Mouse (Mus musculus): ENCODE results near the gene Adamts18.

Adamts18 gene

GRCm38 (mm10) chr8:113762101-113762500, 86.4 kb downstream of the Adamts18 start:
- in situ Hi-C loops (cut with MboI, MseI), result no loop called here

DNA sequence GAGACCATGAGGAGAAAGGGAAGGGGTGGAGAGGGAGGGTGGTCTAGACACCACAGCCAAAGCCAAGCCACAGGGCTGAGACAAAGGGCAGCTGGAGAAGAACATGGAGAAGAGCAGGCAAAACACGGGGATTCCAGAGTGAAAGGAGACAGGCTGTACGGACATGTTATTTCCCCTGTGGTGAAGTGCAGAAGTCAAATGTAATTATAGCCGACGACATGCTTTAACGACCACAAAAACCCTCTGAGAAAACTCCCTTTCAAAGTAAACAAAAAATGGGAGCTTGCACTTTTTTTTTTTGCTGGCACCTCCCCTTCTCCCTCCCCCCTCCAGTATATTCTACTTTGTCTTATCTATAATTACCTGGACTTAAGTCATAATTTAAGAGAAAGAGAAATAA, 92.7 kb downstream of the Adamts18 start:
- in situ Hi-C loops (cut with MboI, MseI), result no loop called here

DNA sequence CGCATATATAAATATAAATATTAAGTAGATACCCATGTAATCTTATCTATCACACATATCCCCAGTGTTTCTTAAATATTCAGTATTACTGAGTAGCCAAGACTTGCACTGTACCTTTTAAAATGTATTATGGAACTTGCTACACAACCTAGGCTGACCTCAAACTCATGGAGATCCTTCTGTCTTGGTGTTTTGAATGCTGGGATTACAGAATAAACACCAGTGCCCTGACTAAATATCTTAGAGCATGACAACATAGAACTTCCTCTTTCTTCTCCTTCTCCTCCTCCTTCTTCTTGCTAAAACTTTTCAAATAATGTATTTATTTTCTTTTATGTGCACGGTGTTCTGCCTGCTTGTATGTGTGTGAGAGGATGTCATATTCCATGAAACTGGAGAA, 95.4 kb downstream of the Adamts18 start:
- in situ Hi-C loops (cut with MboI, MseI), result no loop called here

GRCm38 (mm10) chr8:113752349-113752748, 96.2 kb downstream of the Adamts18 start:
- in situ Hi-C loops (cut with MboI, MseI), result no loop called here

- in situ Hi-C loops (cut with MboI, MseI), result no loop called here
Observed at GRCm38 (mm10) chr8:113735496-113736060, 113.0 kb downstream of the Adamts18 start.

DNA sequence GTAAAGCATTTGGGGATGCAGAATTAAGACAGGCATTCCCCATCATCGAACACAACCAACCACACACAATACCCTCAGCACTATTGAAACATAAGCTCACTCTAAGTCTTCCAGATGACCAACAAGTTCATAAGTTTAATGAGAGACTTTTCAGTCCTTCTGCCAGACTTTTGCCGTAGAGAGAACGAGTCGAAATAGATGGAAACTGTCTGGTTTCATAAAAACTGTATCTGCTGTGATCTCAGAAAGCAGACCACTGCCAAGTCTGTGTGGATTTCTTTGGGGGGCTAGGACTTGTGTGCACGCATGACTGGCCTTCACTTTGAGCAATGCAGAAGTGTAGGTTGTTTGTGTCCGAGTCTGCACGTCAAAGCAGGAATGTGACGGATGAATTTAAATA, 123.2 kb downstream of the Adamts18 start:
- in situ Hi-C loops (cut with MboI, MseI), result no loop called here

- in situ Hi-C loops (cut with MboI, MseI), result no loop called here
Observed at GRCm38 (mm10) chr8:113723873-113724538, 124.5 kb downstream of the Adamts18 start.

DNA sequence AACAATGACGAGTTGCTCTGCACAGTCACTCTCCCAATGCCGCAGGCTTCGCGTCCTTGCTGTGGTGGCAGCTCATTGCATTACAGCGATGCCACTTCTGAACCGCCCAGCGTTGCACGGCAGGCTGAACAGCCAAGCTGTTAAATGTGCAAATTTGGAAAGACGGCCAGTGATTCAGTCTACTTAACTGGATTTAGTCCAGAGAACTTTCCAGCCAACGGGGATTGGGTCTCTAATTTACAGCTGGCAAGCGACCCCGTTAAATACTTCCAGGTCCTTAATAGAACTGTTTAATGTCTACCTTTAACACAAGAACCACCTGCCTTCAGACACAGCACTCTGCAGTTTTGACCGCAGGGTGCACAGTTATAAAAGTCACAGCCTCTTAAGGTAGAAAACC, 127.1 kb downstream of the Adamts18 start:
- in situ Hi-C loops (cut with MboI, MseI), result no loop called here

GRCm38 (mm10) chr8:113704968-113705367, 143.6 kb downstream of the Adamts18 start:
- in situ Hi-C loops (cut with MboI, MseI), result no loop called here

- in situ Hi-C loops (cut with MboI, MseI), result no loop called here
Observed at GRCm38 (mm10) chr8:113691622-113692343, 156.8 kb downstream of the Adamts18 start.

DNA sequence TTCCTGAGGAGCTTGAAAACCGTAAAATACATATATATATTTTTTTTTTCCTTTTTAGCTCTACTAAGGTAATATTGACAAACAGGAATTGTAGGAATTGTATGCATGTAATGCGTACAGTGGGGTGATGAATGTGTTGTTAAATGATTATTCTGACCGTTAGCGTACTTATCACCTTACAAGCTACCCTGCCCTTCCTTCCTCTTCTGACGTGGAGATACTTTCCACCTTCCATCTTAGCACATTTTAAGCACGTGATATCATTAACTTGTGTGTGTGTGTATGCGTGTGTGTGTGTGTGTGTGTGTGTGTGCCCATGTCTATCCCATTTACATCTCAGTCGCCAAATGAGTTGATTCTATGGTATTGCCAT, 160.0 kb downstream of the Adamts18 start:
- in situ Hi-C loops (cut with MboI, MseI), result loop anchor here (10.0 kb wide), 1 partner anchor 1484 kb away; no protein-coding TSS in a partner anchor

- in situ Hi-C loops (cut with MboI, MseI), result loop anchor here (10.0 kb wide), 1 partner anchor 1483 kb away; no protein-coding TSS in a partner anchor
Observed at GRCm38 (mm10) chr8:113687889-113688542, 160.5 kb downstream of the Adamts18 start.

DNA sequence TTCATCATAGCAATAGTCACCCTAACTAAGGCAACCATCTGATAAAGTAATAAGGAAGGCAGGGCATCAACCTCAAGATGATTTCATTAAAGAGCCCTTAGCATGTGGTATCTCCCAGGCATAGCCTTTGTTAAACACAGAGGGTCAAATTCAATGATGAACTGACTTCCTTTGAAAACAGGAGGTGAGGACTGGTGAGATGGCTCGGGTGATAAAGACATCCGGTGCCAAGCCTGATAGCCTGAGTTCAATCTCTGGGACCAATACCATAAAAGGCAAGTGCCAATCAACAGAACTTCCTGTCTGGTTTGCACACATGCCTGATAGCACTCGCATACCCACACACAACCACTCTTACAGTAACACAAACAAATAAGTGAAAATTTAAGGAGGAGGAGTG, 169.2 kb downstream of the Adamts18 start:
- in situ Hi-C loops (cut with MboI, MseI), result no loop called here

DNA sequence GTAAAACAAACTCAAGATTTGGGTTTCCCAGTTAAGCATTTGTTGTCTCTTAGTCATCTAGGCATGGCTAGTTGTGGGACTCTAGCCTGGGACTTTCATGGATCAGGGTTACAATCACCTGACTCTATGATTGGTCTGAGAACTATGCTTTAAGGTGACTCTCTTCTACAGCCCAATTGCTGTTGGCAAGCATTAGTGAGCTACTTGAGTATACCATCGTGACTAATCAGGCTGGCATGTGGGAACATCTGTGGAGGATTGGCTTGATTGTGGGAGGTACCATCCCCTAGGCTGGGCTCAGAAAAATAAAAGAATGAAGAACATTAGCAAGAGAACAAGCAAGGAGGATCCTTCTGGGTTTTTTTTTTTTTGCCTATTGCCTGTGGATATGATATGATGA, 171.7 kb downstream of the Adamts18 start:
- in situ Hi-C loops (cut with MboI, MseI), result no loop called here

GRCm38 (mm10) chr8:113675281-113675680, 173.3 kb downstream of the Adamts18 start:
- in situ Hi-C loops (cut with MboI, MseI), result no loop called here

DNA sequence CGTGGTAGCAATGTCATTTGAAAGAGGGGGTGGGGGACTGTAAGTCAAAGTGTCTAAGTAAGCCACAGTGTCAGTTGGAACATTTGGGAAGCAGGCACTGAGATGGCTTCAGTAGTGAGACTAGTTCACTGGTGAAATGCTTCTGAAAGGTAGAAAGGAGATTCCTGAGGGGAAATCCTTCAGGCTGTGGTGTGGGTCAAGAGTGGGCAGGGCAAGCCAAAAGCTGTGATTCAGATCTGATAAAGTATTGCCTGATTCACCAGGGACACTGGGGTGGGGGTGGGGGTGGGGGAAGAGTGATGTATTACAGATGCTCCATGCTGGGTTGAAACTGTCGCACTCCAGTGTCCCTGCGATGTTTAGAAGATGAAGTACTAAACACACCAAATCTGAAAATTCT, 173.9 kb downstream of the Adamts18 start:
- in situ Hi-C loops (cut with MboI, MseI), result loop anchor here (25.0 kb wide), 1 partner anchor 1937 kb away; the partner anchor contains the start of gene Bcar1

DNA sequence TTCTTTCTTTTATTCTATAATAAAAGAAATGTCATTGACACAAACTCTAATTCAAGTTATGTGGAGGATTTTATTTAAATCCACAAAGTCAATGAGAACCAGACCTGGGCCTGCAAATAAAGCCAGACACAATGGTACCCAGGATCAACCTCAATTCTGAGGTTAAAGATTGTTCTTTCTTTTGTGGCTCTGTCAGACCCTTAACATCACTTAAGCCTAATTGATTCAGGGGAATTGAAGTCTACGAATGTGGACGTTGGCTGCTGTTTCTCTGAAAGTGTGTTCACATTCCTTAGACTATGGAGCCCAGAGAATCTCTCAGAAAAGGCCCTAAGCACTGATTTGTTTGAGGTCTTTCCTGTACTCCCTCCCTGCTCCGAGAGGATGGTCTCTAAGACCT, 175.2 kb downstream of the Adamts18 start:
- in situ Hi-C loops (cut with MboI, MseI), result loop anchor here (25.0 kb wide), 1 partner anchor 1936 kb away; the partner anchor contains the start of gene Bcar1

DNA sequence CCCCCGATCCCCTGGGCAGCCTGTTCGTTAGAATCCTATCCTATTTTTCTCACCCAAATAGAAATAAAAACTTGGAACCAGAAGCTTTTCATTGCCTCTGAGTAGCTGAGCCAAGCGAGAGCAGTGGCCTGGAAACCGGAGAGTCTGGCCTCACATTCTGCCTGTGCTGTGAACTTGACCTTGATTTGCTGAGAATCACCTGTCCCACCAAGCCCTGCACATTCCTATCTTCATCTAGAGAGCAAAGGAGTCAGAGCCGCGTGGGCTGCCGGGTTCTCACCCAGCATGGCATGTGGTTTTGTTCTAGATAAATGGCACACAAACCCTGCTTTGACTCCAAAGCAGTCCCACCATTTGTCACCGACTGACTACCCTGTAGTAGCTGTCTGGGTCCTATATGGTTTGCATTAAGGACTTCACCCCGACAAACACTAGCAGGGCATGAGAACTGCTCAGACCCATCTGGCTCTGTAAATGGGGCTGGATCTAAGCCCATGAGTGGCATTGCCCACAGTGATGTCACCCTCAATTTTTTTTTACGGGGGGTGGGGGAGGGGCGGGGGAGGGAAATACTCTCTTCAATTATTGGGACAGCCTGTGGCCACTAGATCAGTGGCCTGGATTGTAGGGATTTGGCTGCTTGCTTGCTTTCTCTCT, 175.8 kb downstream of the Adamts18 start:
- in situ Hi-C loops (cut with MboI, MseI), result loop anchor here (25.0 kb wide), 1 partner anchor 1935 kb away; the partner anchor contains the start of gene Bcar1

DNA sequence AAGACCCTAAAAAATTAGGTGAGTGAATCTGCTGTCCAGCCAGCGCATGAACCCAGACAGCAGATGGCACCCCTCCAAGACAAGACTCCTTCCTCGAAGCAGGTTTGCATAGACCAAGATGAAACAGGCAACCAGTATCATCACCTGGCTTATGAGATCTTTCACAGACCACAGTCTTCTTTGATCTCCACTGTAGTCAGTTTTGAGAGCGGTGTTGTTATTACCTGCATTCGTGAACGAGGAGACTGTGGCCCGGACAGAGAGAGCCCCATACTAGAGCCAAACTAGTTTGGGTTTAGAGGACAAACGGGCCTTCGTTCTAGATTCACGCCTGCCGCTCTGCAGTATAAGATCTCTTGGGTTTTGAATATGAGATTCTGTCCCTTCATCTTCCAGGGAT, 178.6 kb downstream of the Adamts18 start:
- in situ Hi-C loops (cut with MboI, MseI), result loop anchor here (5.0 to 25.0 kb wide), 2 partner anchors 312 to 1933 kb away; partner anchors contain the start of gene Bcar1

GRCm38 (mm10) chr8:113666714-113667432, 181.7 kb downstream of the Adamts18 start:
- in situ Hi-C loops (cut with MboI, MseI), result loop anchor here (5.0 to 25.0 kb wide), 2 partner anchors 315 to 1930 kb away; partner anchors contain the start of gene Bcar1

DNA sequence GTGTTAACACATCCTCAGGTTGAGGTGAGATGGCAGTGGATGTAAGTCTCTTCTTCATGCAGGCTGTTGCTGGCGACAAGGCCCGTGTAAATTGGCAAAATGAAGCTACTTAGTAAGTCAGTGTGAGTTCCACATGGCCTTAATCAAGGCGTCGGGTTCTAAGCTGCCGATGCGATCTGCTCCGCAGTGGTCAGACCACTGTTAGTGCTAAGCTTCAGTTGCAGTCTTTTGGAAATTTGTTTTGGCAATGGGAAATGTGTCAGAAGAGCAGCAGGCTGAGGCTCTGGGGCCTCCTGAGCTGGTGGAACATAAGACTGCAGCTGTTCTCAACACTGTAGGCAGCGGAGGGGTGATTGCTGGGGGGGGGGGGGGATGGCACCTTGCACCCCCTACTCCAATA, 182.6 kb downstream of the Adamts18 start:
- in situ Hi-C loops (cut with MboI, MseI), result loop anchor here (5.0 to 25.0 kb wide), 2 partner anchors 316 to 1929 kb away; partner anchors contain the start of gene Bcar1
